Mouse (Mus musculus) layer of hippocampus, adult 18-20 months (tissue): Measurements from ENCODE around the gene Eefsec. TPM values are rescaled to one million over a fixed set of nuclear protein-coding genes. Genes with fewer than 3 reads are reported as not detected.

ENCODE experiments used
- DNase-seq, 2 experiments: peaks; one replicate each; pipeline ENCODE4 v3.0.0; 2022; ENCODE audit warnings: low spot score in 2 of 2
- total RNA-seq, 2 experiments: library from RNA; stranded (reverse); gene quantifications; 2 replicates each; pipeline ENCODE4 v1.2.3; 2021

Eefsec gene
- total RNA-seq, 2 experiments from 2014 or later = 21.9 to 24.7 TPM

DNA sequence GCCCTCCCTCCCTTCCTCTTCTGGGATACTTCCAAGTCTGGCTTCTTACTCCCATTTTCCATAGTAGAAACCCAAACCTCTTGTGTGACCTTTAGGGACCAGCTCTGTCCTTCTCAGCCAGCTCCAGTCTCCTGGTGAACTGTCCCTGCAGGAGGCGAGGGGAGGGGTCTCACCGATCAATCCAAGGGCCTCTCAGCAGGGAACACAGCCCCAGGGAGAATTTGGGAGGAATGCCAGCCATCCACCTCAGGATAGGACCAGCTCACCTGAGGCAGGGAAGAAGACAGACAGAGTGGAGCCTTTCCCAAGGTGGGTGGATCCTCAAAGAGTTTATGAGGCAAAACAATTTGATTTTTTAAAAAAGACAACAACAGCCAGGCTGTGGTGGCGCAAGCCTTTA, 236.2 kb downstream of the Eefsec start:
- no peak for DNase-seq

DNA sequence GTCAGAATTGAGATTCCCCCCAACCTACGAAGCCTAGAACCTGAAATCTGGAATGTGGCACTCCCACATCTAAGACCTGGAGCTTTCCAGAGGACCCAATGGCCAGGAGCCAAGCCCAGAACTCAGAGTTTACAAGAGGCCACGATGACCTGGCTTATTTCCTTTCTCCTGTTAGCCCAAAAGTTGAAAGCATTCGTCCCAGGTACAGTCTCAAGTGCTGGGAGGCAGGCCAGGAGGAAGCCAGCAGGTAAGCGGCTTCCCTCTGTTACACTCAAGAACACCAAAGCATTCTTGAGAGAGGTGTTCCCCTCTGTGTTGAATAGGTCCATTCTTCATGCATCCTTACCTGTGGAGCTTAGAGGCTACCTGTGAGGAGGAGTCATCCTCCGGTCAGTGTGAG, 236.9 kb downstream of the Eefsec start:
- DNase-seq = no peak

DNA sequence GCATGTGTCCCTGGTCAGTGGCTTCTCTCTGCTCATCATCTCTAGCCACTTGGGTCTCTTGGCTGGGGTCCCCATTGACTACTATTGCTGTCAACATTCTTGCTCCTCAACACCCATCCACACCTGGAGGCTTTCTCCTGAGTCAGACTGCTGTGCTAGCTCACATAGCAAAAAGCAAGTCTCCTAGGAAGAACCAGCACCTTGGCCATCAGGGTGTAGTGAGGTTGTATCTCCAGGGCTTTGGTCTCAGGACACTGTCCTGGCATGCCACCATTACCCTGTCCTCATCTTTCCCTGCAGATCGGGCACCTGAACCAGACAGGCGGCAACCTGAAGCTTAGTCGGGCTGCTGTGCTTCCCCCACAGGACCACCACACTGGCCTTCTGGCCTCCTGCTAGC, 238.0 kb downstream of the Eefsec start:
- no peak for DNase-seq

DNA sequence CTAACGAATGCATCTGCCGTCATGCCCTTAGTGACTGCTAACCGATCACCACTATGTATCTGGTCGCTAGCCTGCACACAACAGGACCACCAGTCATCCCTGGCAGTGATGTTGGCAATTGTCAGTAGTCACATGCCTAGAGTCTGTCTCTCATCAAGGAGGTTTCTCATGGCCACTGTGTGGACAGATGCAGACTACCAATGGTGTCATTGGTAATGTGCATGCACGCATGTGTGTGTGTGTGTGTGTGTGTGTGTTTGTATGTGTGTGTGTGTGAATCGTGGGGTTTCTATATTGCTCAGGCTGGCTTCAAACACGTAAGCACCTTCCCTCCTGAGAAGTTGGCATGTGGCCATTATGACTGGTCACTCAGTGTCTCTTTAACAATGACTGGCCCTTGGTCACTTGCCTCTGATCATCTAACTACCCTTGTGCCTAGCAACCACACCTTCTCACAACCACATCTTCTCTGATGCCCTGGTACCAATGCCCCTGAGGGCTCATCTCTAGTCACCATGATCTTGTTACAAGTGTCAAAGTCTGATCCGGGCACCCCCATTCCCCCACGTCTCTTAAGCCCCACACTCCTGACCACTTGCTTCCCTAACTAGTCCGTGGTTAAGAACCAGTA, 238.8 kb downstream of the Eefsec start:
- no peak for DNase-seq

Other genes starting within 250 kb of the Eefsec start
- gene Dnajb8, start 224.3 kb downstream of the Eefsec start, total RNA-seq = not detected
- 10 to 100 TPM; 38.7 to 43.7 TPM for gene Ruvbl1, start 18.9 kb upstream of the Eefsec start, total RNA-seq
- 10 to 100 TPM; 79.5 to 80.1 TPM for gene Sec61a1, start 72.4 kb upstream of the Eefsec start, total RNA-seq
- under 1 TPM; 0.20 to 0.74 TPM for gene Kbtbd12, start 191.4 kb upstream of the Eefsec start, total RNA-seq